Mouse (Mus musculus): ENCODE measurements at regions not wholly inside any gene's neighbourhood (a gene's known extent, or its start where the extent isn't known, plus 50 kb on each side); places are given as distances from the start of the nearest gene placed in this dataset.

- no peak overlapping the region for H3K27ac ChIP-seq (ENCODE audit: low read depth, low read length)
- H3K4me3 ChIP-seq (ENCODE audit: low read depth, low read length) = no peak overlapping the region
- no peaks in the 10 kb centered on the region for H3K9me3 ChIP-seq (replicated peaks; ENCODE audit: control insufficient read depth, low read length)
- no peak for ATAC-seq (replicated peaks; ENCODE audit: insufficient number of reproducible peaks, low FRiP score, low TSS enrichment)
- no peaks in the 10 kb centered on the region for H3K4me1 ChIP-seq (ENCODE audit: control insufficient read depth, insufficient read depth, low read length)
- no peaks in the 10 kb centered on the region for H3K36me3 ChIP-seq (ENCODE audit: control insufficient read depth, insufficient read depth, low read length)
- H3K27me3 ChIP-seq (ENCODE audit: control insufficient read depth, insufficient read depth, low read length) = no peaks in the 10 kb centered on the region
- 90% methylated on average over 1 of the region's 1 CpGs for WGBS (ENCODE audit: insufficient replicate concordance)
- no peak overlapping the region for H3K4me2 ChIP-seq
- no peak overlapping the region for H3K9ac ChIP-seq (ENCODE audit: low read depth, low read length)
Observed at GRCm38 (mm10) chr14:80990679-80991286, 1006.9 kb downstream of the Olfm4 start.

GRCm38 (mm10) chr14:80999030-80999429 lies 1015.1 kb downstream of the Olfm4 start:
- Histone ChIP-seq H3K9ac (ENCODE audit: low read depth, low read length) (no peak overlapping the region), H3K4me2 (no peak overlapping the region), H3K36me3 (ENCODE audit: control insufficient read depth, insufficient read depth, low read length) (no peaks in the 10 kb centered on the region), H3K4me1 (ENCODE audit: control insufficient read depth, insufficient read depth, low read length) (no peaks in the 10 kb centered on the region), H3K27me3 (ENCODE audit: control insufficient read depth, insufficient read depth, low read length) (no peaks in the 10 kb centered on the region), H3K4me3 (ENCODE audit: low read depth, low read length) (no peak overlapping the region), H3K9me3 (replicated peaks; ENCODE audit: control insufficient read depth, low read length) (no peaks in the 10 kb centered on the region), H3K27ac (ENCODE audit: low read depth, low read length) (no peak overlapping the region)
- no peak for ATAC-seq (replicated peaks; ENCODE audit: insufficient number of reproducible peaks, low FRiP score, low TSS enrichment)
- WGBS (ENCODE audit: insufficient replicate concordance) = 80% methylated on average over 1 of the region's 1 CpGs

GRCm38 (mm10) chr14:81013208-81013607 lies 1029.3 kb downstream of the Olfm4 start:
- 81% methylated on average over 5 of the region's 5 CpGs for WGBS (ENCODE audit: insufficient replicate concordance)
- Histone ChIP-seq H3K36me3 (ENCODE audit: control insufficient read depth, insufficient read depth, low read length) (no peaks in the 10 kb centered on the region), H3K4me2 (no peak overlapping the region), H3K9ac (ENCODE audit: low read depth, low read length) (no peak overlapping the region), H3K27ac (ENCODE audit: low read depth, low read length) (no peak overlapping the region), H3K9me3 (replicated peaks; ENCODE audit: control insufficient read depth, low read length) (no peaks in the 10 kb centered on the region), H3K4me3 (ENCODE audit: low read depth, low read length) (no peak overlapping the region), H3K4me1 (ENCODE audit: control insufficient read depth, insufficient read depth, low read length) (no peaks in the 10 kb centered on the region), H3K27me3 (ENCODE audit: control insufficient read depth, insufficient read depth, low read length) (no peaks in the 10 kb centered on the region)
- no peak for ATAC-seq (replicated peaks; ENCODE audit: insufficient number of reproducible peaks, low FRiP score, low TSS enrichment)

DNA sequence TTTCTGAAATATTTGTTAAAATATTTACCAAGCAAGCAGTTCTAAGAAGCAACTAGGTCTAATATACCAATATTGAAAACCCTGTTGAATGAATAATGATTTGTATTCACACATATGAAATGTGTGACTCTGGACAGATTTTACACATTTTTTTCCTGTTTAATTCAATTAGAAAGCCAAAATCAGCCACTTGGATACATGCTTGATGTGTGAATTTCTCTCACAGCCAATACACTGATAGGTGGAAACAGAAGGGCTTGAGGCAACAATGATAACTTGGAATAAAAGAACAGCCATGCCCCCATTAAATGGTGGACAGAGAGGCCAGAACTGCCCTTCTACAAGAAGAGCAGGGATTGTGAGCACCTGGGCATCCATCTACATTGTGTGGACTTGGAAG lies 1047.6 kb downstream of the Olfm4 start:
- Histone ChIP-seq H3K36me3 (ENCODE audit: control insufficient read depth, insufficient read depth, low read length) (no peaks in the 10 kb centered on the region), H3K4me2 (no peak overlapping the region), H3K27ac (ENCODE audit: low read depth, low read length) (no peak overlapping the region), H3K9ac (ENCODE audit: low read depth, low read length) (no peak overlapping the region), H3K4me3 (ENCODE audit: low read depth, low read length) (no peak overlapping the region), H3K27me3 (ENCODE audit: control insufficient read depth, insufficient read depth, low read length) (no peaks in the 10 kb centered on the region), H3K9me3 (replicated peaks; ENCODE audit: control insufficient read depth, low read length) (no peaks in the 10 kb centered on the region), H3K4me1 (ENCODE audit: control insufficient read depth, insufficient read depth, low read length) (no peaks in the 10 kb centered on the region)
- no peak for ATAC-seq (replicated peaks; ENCODE audit: insufficient number of reproducible peaks, low FRiP score, low TSS enrichment)

DNA sequence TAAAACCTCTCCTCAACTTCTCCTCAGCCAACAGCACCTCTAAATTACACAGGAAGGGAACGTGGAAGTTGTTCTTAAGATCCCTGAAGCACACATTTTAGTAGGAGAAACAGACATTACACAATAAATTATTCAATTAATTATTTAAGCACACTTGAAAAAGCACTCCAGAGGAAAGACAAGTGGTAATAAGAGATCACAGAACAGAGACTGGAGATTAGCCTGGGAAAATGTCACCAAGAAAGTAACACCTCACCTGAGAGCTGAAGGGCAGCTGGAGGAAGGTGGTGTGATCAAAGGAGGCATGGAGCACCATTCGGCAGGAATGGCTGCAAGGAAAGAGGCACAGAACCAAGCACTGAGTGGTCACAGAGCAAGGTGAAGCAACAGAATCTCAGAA lies 1053.8 kb downstream of the Olfm4 start:
- H3K9me3 ChIP-seq (replicated peaks; ENCODE audit: control insufficient read depth, low read length) = no peaks in the 10 kb centered on the region
- no peaks in the 10 kb centered on the region for H3K27me3 ChIP-seq (ENCODE audit: control insufficient read depth, insufficient read depth, low read length)
- no peak overlapping the region for H3K4me2 ChIP-seq
- ATAC-seq (replicated peaks; ENCODE audit: insufficient number of reproducible peaks, low FRiP score, low TSS enrichment) = no peak
- WGBS (ENCODE audit: insufficient replicate concordance) = 66% methylated on average over 2 of the region's 2 CpGs
- no peaks in the 10 kb centered on the region for H3K4me1 ChIP-seq (ENCODE audit: control insufficient read depth, insufficient read depth, low read length)
- H3K27ac ChIP-seq (ENCODE audit: low read depth, low read length) = no peak overlapping the region
- H3K36me3 ChIP-seq (ENCODE audit: control insufficient read depth, insufficient read depth, low read length) = no peaks in the 10 kb centered on the region
- H3K4me3 ChIP-seq (ENCODE audit: low read depth, low read length) = no peak overlapping the region
- H3K9ac ChIP-seq (ENCODE audit: low read depth, low read length) = no peak overlapping the region

GRCm38 (mm10) chr14:81038045-81038444 lies 1054.2 kb downstream of the Olfm4 start:
- H3K4me3 ChIP-seq (ENCODE audit: low read depth, low read length) = no peak overlapping the region
- H3K36me3 ChIP-seq (ENCODE audit: control insufficient read depth, insufficient read depth, low read length) = no peaks in the 10 kb centered on the region
- no peaks in the 10 kb centered on the region for H3K9me3 ChIP-seq (replicated peaks; ENCODE audit: control insufficient read depth, low read length)
- no peak overlapping the region for H3K27ac ChIP-seq (ENCODE audit: low read depth, low read length)
- H3K4me1 ChIP-seq (ENCODE audit: control insufficient read depth, insufficient read depth, low read length) = no peaks in the 10 kb centered on the region
- WGBS (ENCODE audit: insufficient replicate concordance) = 77% methylated on average over 3 of the region's 3 CpGs
- no peak for ATAC-seq (replicated peaks; ENCODE audit: insufficient number of reproducible peaks, low FRiP score, low TSS enrichment)
- H3K9ac ChIP-seq (ENCODE audit: low read depth, low read length) = no peak overlapping the region
- H3K27me3 ChIP-seq (ENCODE audit: control insufficient read depth, insufficient read depth, low read length) = no peaks in the 10 kb centered on the region
- no peak overlapping the region for H3K4me2 ChIP-seq
